Mouse (Mus musculus) embryo, embryonic 9.5 days (tissue): ENCODE measurements at regions not wholly inside any gene's neighbourhood (a gene's known extent, or its start where the extent isn't known, plus 50 kb on each side); places are given as distances from the start of the nearest gene placed in this dataset.

Experiments
- DNase-seq: peaks from one replicate; pipeline ENCODE4 v3.0.0-alpha.2; 2017; ENCODE audit errors: extremely low spot score

DNA sequence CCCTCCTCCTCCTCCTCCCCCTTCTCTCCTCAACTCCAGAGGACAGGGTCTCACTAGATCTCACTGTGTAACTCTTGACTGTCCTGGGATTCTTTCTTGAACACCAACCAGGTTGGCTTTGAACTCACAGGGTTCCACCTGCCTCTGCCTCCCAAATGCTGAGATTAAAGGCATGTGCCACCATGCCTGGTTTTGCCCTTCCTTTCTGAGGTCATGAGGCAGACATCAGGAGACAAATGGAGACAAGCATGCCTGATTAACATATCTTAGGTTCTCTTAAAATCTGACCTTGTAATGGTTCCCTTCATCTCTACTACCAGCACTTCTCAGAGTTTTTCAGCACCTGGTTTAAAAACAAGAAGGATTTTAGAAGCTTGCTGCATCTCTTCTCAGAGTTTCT is 143.5 kb downstream of the Gm10260 start:
- DNase-seq = no peak

DNA sequence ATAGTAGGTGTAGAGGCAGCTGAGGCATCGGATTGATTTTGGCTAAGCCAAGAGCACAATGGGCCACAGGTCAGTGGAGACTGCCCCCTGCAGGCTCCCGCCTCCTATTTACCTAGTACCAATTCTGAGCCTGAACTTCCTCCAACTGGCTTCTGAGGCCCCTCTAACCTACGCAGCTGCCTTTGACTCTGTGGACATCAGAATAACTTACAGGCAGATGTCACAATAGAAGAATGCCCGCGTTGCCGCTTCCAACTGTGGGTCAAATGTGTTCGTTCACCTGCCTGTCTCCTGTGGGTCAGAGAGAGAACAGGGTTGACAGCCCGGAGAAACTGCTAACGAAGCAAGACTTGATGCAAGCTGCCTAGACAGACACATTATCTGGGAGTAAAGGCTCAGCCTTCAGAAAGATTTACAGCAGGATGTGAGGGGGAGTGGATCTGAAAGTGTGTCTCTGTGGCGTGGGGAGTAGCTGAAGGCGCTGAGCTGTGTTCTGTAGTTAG is 153.2 kb downstream of the Gm10260 start:
- peak; percentile 63 for DNase-seq

DNA sequence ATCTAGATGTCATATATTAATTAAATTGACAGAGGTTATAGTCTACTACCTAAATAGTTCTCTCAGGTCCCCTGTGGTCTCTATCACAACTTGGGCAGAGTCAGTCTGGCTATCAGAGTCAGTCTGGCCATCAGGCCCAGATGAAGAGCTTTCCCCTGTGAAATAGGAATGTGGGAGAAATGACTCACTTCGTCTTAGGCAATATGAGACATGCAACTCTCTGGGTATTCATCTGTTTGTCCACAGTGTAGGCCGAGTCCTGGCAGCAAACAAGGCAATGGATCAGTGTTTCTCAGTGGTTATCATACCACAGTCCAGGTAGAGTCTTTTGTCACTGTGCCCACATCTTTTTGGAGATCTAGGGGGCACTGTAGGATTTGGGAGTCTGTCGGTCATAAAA is 156.0 kb downstream of the Gm10260 start:
- DNase-seq = no peak

DNA sequence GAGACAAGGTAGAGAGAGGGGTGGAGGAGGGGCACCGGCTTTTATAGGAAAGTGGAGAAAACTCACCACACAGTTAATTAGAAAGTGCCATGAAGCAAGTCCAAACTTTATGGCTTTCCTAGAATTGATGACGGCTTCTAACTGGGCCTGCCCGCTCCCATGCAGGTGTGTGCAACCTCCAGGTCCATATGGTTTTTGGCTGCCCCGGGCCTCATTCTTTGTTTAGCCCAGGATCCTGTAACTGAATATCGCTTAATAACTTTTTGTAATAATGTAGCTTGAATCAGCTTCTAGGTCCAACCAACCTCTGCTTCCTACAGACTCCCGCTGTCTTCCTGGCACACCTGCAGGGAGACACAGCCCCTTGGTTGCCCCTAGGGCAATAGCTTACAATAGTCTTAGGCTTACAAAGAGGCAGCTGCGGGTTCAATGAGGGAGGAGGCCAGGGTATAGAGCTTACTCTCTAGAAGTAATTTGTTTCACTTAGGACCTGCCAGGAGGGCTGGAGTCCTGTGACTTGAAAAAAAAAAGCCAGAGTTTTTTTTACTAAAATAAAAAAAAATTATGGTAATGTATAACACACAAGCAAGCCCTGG is 159.2 kb downstream of the Gm10260 start:
- no peak for DNase-seq

DNA sequence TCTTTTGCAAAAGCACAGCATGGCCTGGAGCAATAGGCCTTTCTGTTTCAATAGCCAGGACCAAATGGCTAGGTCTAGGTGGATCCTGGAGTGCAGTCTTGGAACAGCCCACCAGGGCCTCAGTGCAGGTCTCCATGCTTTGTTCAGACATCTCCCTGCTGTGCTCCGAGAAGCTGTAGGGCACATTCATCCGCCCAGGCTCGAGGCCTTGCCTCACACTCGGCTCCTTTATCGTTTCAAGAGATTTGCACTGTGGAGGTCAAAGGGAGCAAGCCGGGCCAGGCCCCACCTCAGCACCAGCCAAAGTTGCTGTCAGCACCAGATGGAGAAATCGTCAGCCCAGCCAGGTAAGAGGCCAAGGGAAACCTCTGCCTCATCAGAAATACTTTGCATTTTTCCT is 160.3 kb downstream of the Gm10260 start:
- no peak for DNase-seq

DNA sequence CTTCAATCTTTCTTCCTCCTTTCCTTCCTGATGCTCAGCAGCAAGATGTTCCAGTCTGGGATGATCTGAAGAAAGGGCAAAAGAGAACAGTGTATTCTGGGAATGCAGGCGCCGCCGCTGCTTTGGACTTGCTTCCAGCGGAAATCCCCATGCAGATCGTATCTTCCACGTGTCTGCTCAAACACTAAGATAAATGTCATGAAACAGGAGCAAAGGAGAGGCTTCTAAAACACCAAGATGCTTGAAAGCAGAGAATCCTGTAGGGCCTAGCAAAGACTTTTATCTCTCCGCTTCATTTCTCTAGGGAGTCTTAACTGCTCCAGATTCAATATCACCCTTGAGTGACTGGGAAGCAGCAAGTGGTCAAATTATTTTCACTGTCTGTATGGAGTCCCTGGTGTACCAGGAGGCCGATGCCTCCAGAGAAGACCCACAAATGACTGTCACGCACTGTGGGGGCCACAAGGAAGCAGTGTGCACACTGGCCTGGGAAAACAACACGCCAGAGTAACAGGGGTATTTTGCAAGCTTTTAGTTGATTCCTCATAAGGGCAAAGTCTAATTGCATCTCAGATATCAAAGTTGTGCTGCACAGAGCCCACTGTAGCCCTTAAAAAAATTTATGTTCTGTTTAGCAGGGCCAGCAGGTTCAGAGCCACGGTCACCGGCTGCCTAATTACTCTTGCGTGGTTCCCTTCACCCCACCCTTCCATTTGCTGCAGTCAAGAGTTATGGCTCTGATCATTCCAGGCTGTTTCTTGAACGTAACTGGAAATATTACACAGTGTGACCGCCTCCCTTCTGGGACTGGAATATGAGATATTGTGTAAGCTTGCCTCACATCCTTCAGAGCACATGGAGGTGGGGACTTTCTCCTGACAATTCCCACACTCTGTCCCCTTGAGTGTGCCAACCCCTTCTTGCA is 161.7 kb downstream of the Gm10260 start:
- DNase-seq = no peak

DNA sequence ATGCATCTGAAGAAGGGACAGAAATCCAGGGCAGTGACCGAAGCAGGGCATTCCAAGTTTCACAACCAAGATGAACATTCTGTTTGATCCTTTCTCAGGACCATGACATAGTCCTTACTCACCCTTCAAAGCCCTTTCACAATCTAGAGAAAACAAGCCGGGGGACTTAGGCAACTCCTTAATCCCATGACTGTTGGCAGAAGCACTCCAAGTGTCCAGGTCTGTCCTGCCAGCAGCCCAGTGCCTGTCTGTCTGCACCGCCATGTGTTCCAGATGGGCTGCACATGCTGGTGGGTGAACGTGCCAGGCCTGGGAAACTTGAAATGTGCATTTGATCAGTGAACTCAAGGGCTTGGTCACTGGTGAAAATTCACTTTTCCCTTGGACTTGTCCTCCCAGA is 165.6 kb downstream of the Gm10260 start:
- DNase-seq = no peak

DNA sequence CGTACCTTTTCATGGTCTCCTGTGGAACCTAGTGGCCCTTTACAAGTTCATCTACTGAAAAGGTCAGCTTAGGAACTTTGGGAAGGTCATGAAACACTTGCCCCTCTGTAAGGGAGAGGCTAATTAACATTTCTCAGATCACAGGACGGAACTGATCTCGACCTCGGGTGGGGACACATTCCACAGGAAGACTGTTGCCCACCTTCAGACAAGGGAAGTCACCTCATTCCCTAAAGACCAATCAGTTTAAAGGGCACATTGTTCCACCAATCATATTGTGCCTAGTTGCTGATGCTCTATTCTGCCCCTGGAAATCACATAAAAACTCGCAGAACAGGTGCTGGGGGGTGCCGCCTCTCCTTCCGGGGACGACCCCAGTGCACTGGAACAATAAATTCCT is 170.8 kb downstream of the Gm10260 start:
- no peak for DNase-seq

DNA sequence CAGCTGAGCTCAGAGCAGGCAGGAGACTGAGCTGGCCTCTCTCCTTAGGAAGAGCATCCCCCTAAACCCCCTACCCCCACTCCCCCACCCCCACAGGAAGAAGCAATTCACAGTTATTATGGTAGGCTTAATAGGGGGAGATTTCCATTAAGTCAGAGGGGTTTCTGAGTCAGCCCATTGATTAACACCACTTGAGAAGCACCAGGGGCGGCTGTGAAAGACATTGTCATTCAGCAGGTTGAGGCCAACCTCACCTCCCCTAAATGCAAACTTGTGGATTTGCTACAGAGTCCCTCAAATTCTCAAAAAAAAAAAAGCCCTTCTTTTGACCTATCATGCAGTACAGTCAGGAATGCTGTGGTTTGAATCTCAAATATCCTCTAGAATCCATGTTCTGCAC is 172.3 kb downstream of the Gm10260 start:
- DNase-seq = no peak

DNA sequence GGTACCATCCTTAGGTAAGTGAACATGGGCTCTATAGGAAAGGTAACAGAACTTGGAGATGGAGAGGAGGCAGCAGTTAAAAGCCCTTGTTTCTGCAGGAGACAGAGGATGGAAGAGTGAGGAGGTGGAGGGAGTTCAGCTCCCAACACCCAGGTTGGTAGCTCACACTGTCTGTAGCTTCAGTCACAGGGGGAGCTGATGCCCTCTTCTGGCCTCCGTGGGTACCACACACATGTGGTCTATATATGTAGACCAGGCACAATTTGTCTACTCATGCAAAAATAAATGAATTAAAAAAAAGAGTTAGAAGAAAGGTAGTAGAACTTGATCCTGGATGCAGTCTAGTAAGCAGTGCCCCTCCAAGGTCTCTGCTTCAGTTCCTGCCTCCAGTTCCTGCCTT is 173.3 kb downstream of the Gm10260 start:
- no peak for DNase-seq

DNA sequence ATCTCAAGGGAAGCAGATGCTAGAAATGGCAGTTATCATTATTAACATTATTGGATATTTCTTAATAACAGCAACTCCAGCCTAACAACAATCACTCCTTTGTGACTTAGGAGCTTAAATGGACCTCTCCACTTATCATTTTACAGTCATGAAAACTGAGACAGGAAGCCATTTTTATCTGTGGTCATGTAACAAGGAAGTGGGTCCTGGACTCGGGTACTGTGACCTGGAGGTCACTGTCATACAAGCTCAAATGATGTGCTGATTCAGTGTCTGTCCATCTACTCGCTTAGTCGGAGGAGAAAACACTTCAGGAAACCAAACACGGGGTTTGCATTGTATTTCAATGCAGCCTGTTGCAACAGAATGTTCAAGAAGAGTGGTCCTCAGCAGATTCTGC is 176.4 kb downstream of the Gm10260 start:
- DNase-seq = no peak

DNA sequence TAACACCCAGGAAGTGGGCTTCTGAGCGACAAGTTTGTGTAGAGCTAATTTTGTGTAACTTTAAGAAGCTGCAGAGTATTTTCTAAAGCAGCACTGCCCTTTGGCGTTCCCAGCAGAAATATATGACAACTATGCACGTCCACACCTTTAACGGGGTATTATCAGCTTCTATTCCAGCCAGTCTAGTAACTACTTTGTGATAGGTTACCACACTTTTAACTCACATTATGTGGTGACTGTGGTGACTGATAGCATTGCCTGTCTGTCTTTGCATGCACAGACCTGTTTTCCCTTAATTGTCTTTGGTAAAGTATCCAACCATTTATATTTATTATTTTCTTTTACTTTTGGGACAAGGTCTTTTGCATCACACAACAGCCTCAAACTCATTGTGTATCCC is 179.1 kb downstream of the Gm10260 start:
- DNase-seq = no peak

DNA sequence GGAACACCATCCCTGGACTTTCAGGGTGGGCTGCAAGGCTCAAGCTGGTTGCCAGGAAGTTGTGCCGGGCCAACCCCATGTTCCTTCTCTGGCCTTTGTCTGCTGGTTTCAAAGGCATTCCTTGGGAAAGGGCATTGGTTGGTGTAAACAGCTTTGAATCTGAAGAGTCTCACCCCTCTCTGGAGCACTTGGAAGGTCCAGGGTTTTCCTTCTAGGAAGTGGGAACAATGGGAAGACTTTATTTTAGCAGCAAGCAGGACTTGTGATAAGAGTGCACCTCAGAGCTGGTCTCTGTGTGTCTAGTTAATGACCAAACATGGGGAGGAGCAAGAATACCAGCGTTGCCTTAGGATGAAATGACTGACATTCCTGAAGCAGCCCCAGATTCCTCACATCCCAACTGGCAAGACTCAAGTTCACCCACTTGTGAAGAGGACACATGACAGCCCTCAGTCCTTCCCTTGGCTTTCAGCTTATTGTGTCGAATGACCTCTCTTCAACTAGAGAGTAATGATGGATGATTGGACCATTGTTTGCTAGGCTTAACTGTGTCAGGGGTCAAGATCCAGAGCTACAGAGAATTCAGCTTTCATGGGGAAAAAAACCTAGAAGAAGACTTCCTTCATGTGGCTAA is 180.1 kb downstream of the Gm10260 start:
- peak; percentile 51 for DNase-seq

DNA sequence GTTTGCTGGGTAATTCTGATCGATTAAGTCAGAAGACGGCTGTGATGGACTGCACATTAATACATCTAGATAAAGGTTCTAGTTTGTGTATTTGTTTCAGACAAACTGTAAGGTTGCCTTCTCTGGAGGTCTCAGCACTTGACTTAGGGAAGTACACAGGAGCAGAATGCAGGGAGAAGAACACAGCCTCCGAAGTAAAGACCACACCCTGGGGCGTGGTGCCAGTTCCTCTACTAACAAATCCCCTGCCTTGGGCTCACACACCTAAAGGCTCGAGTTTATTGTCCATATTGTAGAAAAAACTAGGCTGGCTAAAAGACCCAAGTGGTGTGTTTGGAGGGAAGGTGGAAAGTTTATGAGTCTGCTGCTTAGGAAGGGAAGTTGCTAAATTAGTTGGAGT is 181.8 kb downstream of the Gm10260 start:
- DNase-seq = no peak

DNA sequence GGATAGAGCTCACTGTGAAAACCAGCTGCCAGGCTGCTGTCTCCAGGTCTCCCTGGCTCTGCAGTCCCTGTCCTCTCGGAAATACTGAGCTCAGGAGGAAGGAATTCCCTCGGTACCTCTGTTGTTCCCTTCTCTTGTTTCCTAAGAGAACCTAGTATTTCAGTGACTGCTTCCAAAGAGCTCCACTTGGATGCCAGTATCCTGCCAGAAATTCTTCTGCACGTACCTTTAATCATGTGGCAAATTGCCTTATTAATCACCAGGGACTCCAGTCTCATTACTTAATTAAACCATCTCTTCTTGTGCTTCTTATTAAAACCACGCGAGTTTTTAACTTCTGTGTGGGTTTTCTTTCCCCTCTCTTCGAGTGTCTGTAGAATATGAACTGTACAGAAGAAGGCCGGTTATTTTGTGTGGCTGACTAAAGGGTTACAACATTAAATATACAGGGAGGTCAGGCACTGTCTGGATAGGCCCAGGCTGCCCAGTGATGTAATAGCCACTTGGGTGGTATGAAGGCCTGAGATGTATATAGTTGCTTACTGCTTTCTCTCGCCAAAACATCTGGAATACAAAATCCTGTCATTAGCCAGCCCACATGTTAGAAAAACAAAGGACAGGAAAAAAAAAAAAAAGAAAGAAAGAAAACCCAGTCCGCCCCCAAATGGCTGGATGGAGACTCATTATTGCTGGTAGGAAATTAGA is 183.2 kb downstream of the Gm10260 start:
- no peak for DNase-seq

DNA sequence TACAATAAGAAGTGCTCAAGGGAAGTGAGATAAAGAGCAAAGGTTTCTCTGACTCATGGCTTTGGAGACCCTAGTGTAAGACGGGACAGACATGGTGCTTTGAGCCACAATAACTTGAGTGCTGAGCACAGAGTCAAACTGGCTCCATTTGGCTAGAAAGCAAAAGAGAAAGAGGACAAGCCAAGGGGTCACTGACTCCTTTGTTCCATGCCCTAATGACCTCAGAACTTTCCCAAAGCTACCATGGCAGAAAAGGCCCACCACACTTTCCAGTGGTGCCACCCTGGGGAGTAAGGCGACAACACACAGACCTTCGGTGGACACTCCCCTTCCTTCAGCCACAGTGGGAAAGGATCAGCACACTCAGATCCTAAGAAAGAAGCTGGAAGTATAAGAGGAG is 186.8 kb downstream of the Gm10260 start:
- peak; percentile 45 for DNase-seq

DNA sequence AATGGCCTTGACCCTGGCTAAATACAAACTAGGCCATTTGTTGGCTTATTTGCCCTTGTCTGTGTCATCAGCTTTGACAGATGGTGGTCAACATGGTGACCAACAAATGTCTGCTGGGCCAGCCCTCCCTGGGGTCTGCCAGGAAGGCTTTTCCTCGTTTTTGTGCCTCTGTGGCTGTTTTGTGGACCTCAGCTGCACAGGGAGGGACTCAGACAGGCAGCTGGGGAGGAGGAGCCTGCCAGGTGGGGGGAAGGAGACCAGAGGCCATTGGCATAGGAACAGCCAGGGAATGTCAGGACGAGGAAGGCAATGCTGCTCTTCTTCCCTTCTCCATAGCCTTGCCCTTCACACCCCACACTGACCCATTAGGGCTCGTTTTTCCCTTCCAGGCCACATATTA is 188.1 kb downstream of the Gm10260 start:
- DNase-seq = no peak

DNA sequence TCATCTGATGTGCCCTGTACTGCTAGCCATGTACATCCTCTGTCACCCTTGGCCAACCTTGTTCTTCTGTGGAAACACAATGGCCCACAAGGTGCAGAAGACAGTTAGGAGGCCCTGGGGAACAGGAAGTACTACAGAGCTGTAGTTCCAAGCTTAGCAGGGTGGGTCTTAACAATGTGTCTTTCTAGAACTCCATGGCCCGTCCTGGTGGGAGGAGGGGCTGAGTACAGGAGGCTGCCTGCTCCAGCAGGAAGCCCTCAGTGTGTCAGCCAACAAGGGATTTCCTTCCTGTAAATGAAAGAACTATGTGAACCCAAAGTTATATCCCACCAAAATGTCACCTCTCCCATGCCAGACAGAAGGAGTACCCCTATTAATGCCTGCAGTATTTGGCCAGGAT is 190.4 kb downstream of the Gm10260 start:
- no peak for DNase-seq

DNA sequence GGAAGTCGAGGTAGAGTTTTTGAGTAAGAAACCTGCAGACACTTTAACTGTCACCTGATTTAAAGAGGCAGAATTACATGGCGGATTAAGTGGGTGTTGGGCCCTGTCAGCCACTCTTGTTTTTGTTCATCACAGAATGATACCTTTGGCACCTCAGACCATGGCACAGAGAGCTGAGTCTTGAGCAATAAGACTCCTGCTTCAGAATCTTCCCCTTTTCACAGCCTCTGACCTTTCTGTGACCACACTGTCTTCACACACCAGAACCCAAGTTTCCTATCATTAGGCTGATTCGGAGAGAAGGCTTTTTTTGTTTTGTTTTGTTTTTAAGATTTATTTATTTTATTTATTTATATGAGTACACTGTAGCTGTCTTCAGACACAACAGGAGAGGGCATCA is 192.8 kb downstream of the Gm10260 start:
- no peak for DNase-seq

DNA sequence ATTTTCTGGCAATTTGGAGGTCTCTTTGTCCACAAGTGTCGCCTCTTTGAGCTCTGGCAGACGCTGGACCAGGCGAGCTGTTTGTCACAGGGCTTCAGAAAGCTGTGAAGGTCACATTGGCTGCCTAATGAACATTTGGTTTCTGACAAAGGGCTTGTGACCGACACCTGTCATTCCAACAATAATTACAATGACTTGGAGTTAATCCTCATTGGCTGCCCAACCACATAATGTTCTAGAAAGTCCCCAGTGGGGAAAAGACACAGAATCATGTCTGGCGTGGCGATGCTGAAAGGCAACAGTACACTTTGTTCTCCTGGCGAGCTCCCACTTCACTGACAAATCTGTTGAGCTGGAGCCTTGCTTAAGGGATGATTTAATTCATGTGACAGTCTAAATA is 194.4 kb downstream of the Gm10260 start:
- DNase-seq = no peak

DNA sequence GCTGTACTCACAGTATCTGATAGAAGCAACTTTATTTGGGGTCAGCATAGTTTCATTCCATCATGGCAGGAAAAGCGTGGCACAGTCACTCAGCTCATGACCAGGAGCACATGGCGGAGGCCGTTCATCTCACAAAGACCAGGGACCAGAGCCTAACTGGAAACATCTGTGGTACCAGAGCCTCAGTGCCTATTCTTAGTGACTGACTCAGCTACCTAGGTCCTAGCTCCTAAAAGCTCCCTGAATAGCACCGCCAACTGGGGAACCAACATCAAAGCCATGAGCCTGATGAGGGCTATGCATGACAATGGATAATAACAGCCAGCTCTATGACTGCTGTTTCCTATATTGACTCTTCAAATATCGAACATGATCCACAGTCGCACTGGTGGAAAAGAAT is 198.2 kb downstream of the Gm10260 start:
- DNase-seq = no peak

DNA sequence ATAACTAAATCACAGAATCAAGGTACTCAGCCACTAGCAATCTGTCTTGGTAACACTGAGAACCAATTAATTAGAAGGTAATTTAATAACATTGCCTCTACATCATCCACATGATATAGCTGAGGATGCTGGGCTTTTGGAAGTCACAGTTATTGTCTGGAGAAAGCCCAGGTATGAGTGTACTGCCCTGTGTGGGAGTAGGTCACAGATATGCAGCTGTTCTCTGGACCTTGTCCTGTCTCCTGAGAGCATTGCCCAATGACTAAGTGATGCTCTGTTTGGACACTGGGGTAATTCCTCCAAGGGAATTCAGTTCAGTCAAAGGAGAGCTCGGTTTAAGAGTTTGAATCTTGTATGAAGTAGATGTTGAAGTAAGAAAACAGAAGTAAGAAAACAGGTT is 199.6 kb downstream of the Gm10260 start:
- no peak for DNase-seq
